Mouse (Mus musculus) CH12.LX (cell line): Measurements from ENCODE around the gene Sprr2j-ps. TPM values are rescaled to one million over a fixed set of nuclear protein-coding genes. Genes with fewer than 3 reads are reported as not detected.

Experiments
- DNase-seq: peaks from one replicate; pipeline ENCODE4 v3.0.0-alpha.2; 2013; ENCODE audit errors: extremely low read depth
- H3K27ac ChIP-seq: 2 replicates; pipeline ENCODE4 v1.5.1; 2012; ENCODE audit warnings: low read depth, mild to moderate bottlenecking, control low read depth, moderate library complexity; ENCODE audit not compliant: insufficient read depth
- H3K27me3 ChIP-seq: replicated peaks from 2 replicates; pipeline ENCODE3; 2012; ENCODE audit warnings: inconsistent platforms
- H3K36me3 ChIP-seq, 2 experiments: replicated peaks in 1 of 2; 2 replicates each; pipeline versions ENCODE3 to v1.6.1; 2012; ENCODE audit warnings: inconsistent platforms in 1 of 2, low read length in 1 of 2, mild to moderate bottlenecking in 1 of 2, mixed read lengths in 1 of 2, moderate library complexity in 1 of 2; ENCODE audit not compliant: control insufficient read depth in 1 of 2, insufficient read depth in 1 of 2
- H3K4me1 ChIP-seq, 2 experiments: 2 replicates each; pipeline ENCODE4 v1.6.1; 2012; ENCODE audit warnings: inconsistent platforms in 1 of 2, moderate library complexity in 1 of 2; ENCODE audit not compliant: insufficient read depth in 2 of 2, control insufficient read depth in 1 of 2
- H3K4me2 ChIP-seq: 2 replicates; pipeline ENCODE4 v1.6.1; 2012; ENCODE audit warnings: low read depth, mild to moderate bottlenecking, control low read depth; ENCODE audit not compliant: poor library complexity, insufficient read depth, severe bottlenecking
- H3K4me3 ChIP-seq, 3 experiments: fragments of 150-350 bp in 1 of 3; sonication (generic) in 1 of 3; replicated peaks in 1 of 3; 2 replicates each; pipeline versions ENCODE3 to v1.5.1; 2011 to 2012; ENCODE audit warnings: low read depth in 2 of 3, low read length in 2 of 3, mild to moderate bottlenecking in 2 of 3, moderate library complexity in 2 of 3, control low read depth in 1 of 3, improper control_type of control experiment in 1 of 3, inconsistent platforms in 1 of 3, mixed read lengths in 1 of 3; ENCODE audit not compliant: poor library complexity in 1 of 3
- H3K79me2 ChIP-seq: replicated peaks from 2 replicates; pipeline ENCODE4 v1.6.1; 2012; ENCODE audit warnings: mild to moderate bottlenecking, moderate library complexity; ENCODE audit not compliant: control insufficient read depth, poor library complexity, insufficient read depth, severe bottlenecking; ENCODE audit errors: extremely low read depth
- H3K9ac ChIP-seq: 2 replicates; pipeline ENCODE4 v1.6.1; 2012; ENCODE audit warnings: low read depth, mild to moderate bottlenecking, control low read depth, moderate library complexity; ENCODE audit not compliant: insufficient read depth
- H3K9me3 ChIP-seq: replicated peaks from 2 replicates; pipeline ENCODE3; 2012; ENCODE audit warnings: low read length, inconsistent platforms, mixed read lengths
- IRF4 ChIP-seq: IDR thresholded peaks from 2 replicates; pipeline ENCODE4 v1.6.1; 2014; ENCODE audit warnings: low read depth, mild to moderate bottlenecking, inconsistent platforms, low read length, improper control_type of control experiment
- JUND ChIP-seq: conservative IDR thresholded peaks from 2 replicates; pipeline ENCODE4 v1.6.1; 2011; ENCODE audit warnings: low read depth, low read length, improper control_type of control experiment
- MAFK ChIP-seq: IDR thresholded peaks from 2 replicates; pipeline ENCODE4 v1.6.1; 2011; ENCODE audit warnings: low read length, improper control_type of control experiment; ENCODE audit not compliant: insufficient replicate concordance
- MAX ChIP-seq: IDR thresholded peaks from 2 replicates; pipeline ENCODE4 v1.6.1; 2011; ENCODE audit warnings: low read length, improper control_type of control experiment
- NELFE ChIP-seq: IDR thresholded peaks from 2 replicates; pipeline ENCODE4 v1.6.1; 2011; ENCODE audit warnings: low read depth, low read length, improper control_type of control experiment
- POLR2A ChIP-seq: IDR thresholded peaks from 2 replicates; pipeline ENCODE4 v1.6.1; 2011; ENCODE audit warnings: low read depth, mild to moderate bottlenecking, improper control_type of control experiment, low read length
- SIN3A ChIP-seq: IDR thresholded peaks from 2 replicates; pipeline ENCODE4 v1.6.1; 2012; ENCODE audit warnings: low read length, improper control_type of control experiment, inconsistent platforms
- SMC3 ChIP-seq: IDR thresholded peaks from 2 replicates; pipeline ENCODE4 v1.6.1; 2011; ENCODE audit warnings: low read depth, low read length, improper control_type of control experiment
- TCF12 ChIP-seq: IDR thresholded peaks from 2 replicates; pipeline ENCODE4 v1.6.1; 2014; ENCODE audit warnings: low read depth, mild to moderate bottlenecking, inconsistent platforms, low read length, improper control_type of control experiment
- UBTF ChIP-seq: IDR thresholded peaks from 2 replicates; pipeline ENCODE4 v1.6.1; 2012; ENCODE audit warnings: low read depth, mild to moderate bottlenecking, inconsistent platforms, low read length, improper control_type of control experiment, moderate library complexity
- ZMIZ1 ChIP-seq: IDR thresholded peaks from 2 replicates; pipeline ENCODE4 v1.6.1; 2012; ENCODE audit warnings: low read depth, mild to moderate bottlenecking, inconsistent platforms, low read length, improper control_type of control experiment
- ZNF384 ChIP-seq: IDR thresholded peaks from 2 replicates; pipeline ENCODE4 v1.6.1; 2012; ENCODE audit warnings: low read depth, low read length, improper control_type of control experiment, inconsistent platforms
- dilution Hi-C: fragments of 300-500 bp; cut with MboI; formaldehyde crosslinking; loops from 2 replicates; pipeline ENCODE4 v1.14.3; 2020; ENCODE audit warnings: low sequenced_read_pairs; ENCODE audit not compliant: extremely low pct_unique_long_range_greater_than_20kb, extremely low pct_ligation_motif_present
- in situ Hi-C: fragments of 300-500 bp; cut with MboI; formaldehyde crosslinking; loops from 3 replicates; pipeline ENCODE4 v1.14.3; 2019; ENCODE audit warnings: low sequenced_read_pairs, low pct_ligation_motif_present, low pct_unique_long_range_greater_than_20kb, mixed read lengths
- polyA plus RNA-seq: library from polyadenylated mRNA; unstranded; fragments of >175 nt; gene quantifications from 2 replicates; pipeline ENCODE4 v1.2.1, GENCODE M21; 2012; ENCODE audit warnings: low read depth; ENCODE audit not compliant: insufficient read length
- total RNA-seq, 2 experiments: library from RNA; depleted of rRNA; stranded (reverse); fragments of 300-350 nt in 1 of 2; fragments of >200 nt in 1 of 2; gene quantifications; 2 replicates each; pipeline ENCODE4 v1.2.3; 2012 to 2014

Gene Sprr2j-ps
- total and polyA plus RNA-seq, 3 experiments: not detected

DNA sequence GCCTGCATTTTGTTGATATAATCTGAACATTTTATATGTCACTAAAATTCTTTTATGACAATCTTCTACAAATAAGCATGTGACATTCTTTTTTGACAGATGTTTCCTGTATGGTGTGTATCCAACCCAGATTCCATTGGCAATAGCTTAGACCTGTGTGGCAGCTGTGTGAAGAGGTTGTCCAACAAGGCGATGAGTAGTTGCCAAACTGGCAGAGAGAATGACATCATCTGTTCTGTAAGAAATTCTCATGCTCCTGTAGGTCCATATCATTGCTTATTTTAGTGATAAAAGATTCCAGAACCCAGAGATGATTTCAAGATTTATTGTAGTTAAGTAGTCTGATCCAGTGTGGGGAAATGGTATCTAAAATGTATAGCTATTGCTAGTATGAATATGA is 48.7 kb downstream of the Sprr2j-ps start:
- Histone ChIP-seq H3K27ac (no peak overlapping the region), H3K9me3 (peaks cover 18% of the 10 kb centered on the region), H3K4me3 (no peak overlapping the region), H3K79me2 (no peaks in the 10 kb centered on the region), H3K27me3 (no peaks in the 10 kb centered on the region), H3K4me2 (no peak overlapping the region), H3K4me1 (no peaks in the 10 kb centered on the region), H3K9ac (no peak overlapping the region), H3K36me3 (no peaks in the 10 kb centered on the region)
- no peak for DNase-seq
- dilution Hi-C loops (no loop called here), in situ Hi-C loops (no loop called here)
- TF ChIP-seq IRF4: no peak
- TF ChIP-seq NELFE: no peak
- no peak for TF ChIP-seq MAFK
- no peak for TF ChIP-seq ZNF384
- no peak for TF ChIP-seq MAX
- TF ChIP-seq SIN3A: no peak
- TF ChIP-seq POLR2A: no peak
- no peak for TF ChIP-seq ZMIZ1

DNA sequence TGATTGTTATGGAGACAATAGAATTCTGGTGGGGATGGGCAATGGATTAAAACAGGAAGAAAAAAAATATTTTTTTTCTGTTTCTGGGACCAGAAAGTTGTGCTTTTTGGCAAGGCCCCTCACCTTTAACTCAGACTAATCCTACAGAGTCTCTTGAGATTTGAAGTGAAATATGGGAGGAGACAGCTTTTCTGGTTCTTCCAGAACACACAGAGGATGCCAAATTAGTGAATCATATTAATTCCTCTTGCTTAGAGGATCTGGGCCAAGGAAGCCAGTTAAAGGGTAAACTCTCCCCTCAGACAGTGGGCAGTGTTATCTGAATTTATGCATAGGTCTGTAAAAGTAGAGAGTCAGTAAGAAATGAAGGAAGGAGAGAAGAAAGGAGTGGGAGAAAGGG is 49.5 kb downstream of the Sprr2j-ps start:
- no peak overlapping the region for H3K27ac ChIP-seq
- no peaks in the 10 kb centered on the region for H3K79me2 ChIP-seq
- no peaks in the 10 kb centered on the region for H3K36me3 ChIP-seq
- no peak overlapping the region for H3K4me3 ChIP-seq
- no peak for DNase-seq
- no peaks in the 10 kb centered on the region for H3K4me1 ChIP-seq
- TF ChIP-seq SMC3: no peak
- no peak for TF ChIP-seq NELFE
- TF ChIP-seq TCF12: no peak
- no peak for TF ChIP-seq UBTF
- no peak for TF ChIP-seq JUND
- TF ChIP-seq, all 38 proteins: peak for 0
- Histone ChIP-seq H3K27me3 (no peaks in the 10 kb centered on the region), H3K4me2 (no peak overlapping the region), H3K9me3 (peaks cover 23% of the 10 kb centered on the region), H3K9ac (no peak overlapping the region)
- in situ Hi-C loops: no loop called here
- dilution Hi-C loops: no loop called here

Other genes with a start within 250 kb of the Sprr2j-ps start
Only the 20 nearest of the 22 such genes appear.
- not detected in 2 replicates for gene Sprr2a1, start 202.3 kb upstream of the Sprr2j-ps start, total RNA-seq (2012; rRNA removed)
- not detected in 2 replicates for gene Sprr2a1, start 202.3 kb upstream of the Sprr2j-ps start, total RNA-seq (2014; rRNA removed)
- gene Sprr2a1, start 202.3 kb upstream of the Sprr2j-ps start, polyA plus RNA-seq: not detected in 2 replicates
- gene Sprr2a2, start 202.2 kb upstream of the Sprr2j-ps start, total RNA-seq (2012; rRNA removed): not detected in 2 replicates
- gene Sprr2a2, start 202.2 kb upstream of the Sprr2j-ps start, total RNA-seq (2014; rRNA removed): not detected in 2 replicates
- not detected in 2 replicates for gene Sprr2a2, start 202.2 kb upstream of the Sprr2j-ps start, polyA plus RNA-seq
- not detected in 2 replicates for gene Sprr2a3, start 132.7 kb upstream of the Sprr2j-ps start, total RNA-seq (2012; rRNA removed)
- not detected in 2 replicates for gene Sprr2a3, start 132.7 kb upstream of the Sprr2j-ps start, total RNA-seq (2014; rRNA removed)
- not detected in 2 replicates for gene Sprr2a3, start 132.7 kb upstream of the Sprr2j-ps start, polyA plus RNA-seq
- gene Sprr2b, start 101.5 kb upstream of the Sprr2j-ps start, total RNA-seq (2012; rRNA removed): not detected in 2 replicates
- not detected in 2 replicates for gene Sprr2b, start 101.5 kb upstream of the Sprr2j-ps start, total RNA-seq (2014; rRNA removed)
- gene Sprr2b, start 101.5 kb upstream of the Sprr2j-ps start, polyA plus RNA-seq: not detected in 2 replicates
- not detected in 2 replicates for gene Sprr2d, start 78.9 kb upstream of the Sprr2j-ps start, total RNA-seq (2012; rRNA removed)
- gene Sprr2d, start 78.9 kb upstream of the Sprr2j-ps start, total RNA-seq (2014; rRNA removed): not detected in 2 replicates
- not detected in 2 replicates for gene Sprr2d, start 78.9 kb upstream of the Sprr2j-ps start, polyA plus RNA-seq
- gene Sprr2e, start 65.9 kb upstream of the Sprr2j-ps start, total RNA-seq (2012; rRNA removed): not detected in 2 replicates
- not detected in 2 replicates for gene Sprr2e, start 65.9 kb upstream of the Sprr2j-ps start, total RNA-seq (2014; rRNA removed)
- not detected in 2 replicates for gene Sprr2e, start 65.9 kb upstream of the Sprr2j-ps start, polyA plus RNA-seq
- not detected in 2 replicates for gene Sprr2f, start 52.9 kb upstream of the Sprr2j-ps start, total RNA-seq (2012; rRNA removed)
- gene Sprr2f, start 52.9 kb upstream of the Sprr2j-ps start, total RNA-seq (2014; rRNA removed): not detected in 2 replicates
- not detected in 2 replicates for gene Sprr2f, start 52.9 kb upstream of the Sprr2j-ps start, polyA plus RNA-seq
- not detected in 2 replicates for gene Sprr2h, start 32.4 kb upstream of the Sprr2j-ps start, total RNA-seq (2012; rRNA removed)
- gene Sprr2h, start 32.4 kb upstream of the Sprr2j-ps start, total RNA-seq (2014; rRNA removed): not detected in 2 replicates
- not detected in 2 replicates for gene Sprr2h, start 32.4 kb upstream of the Sprr2j-ps start, polyA plus RNA-seq
- not detected in 2 replicates for gene Sprr2i, start 10.1 kb upstream of the Sprr2j-ps start, total RNA-seq (2012; rRNA removed)
- not detected in 2 replicates for gene Sprr2i, start 10.1 kb upstream of the Sprr2j-ps start, total RNA-seq (2014; rRNA removed)
- not detected in 2 replicates for gene Sprr2i, start 10.1 kb upstream of the Sprr2j-ps start, polyA plus RNA-seq
- 8.4 and 10.6 TPM in 2 replicates for gene Gm9774, start 11.3 kb downstream of the Sprr2j-ps start, total RNA-seq (2012; rRNA removed)
- 11.9 and 14.0 TPM in 2 replicates for gene Gm9774, start 11.3 kb downstream of the Sprr2j-ps start, total RNA-seq (2014; rRNA removed)
- 87.2 and 105 TPM in 2 replicates for gene Gm9774, start 11.3 kb downstream of the Sprr2j-ps start, polyA plus RNA-seq
- gene Sprr2k, start 14.5 kb downstream of the Sprr2j-ps start, total RNA-seq (2012; rRNA removed): not detected in 2 replicates
- not detected in 2 replicates for gene Sprr2k, start 14.5 kb downstream of the Sprr2j-ps start, total RNA-seq (2014; rRNA removed)
- not detected in 2 replicates for gene Sprr2k, start 14.5 kb downstream of the Sprr2j-ps start, polyA plus RNA-seq
- gene Sprr1b, start 20.7 kb downstream of the Sprr2j-ps start, total RNA-seq (2012; rRNA removed): not detected in 2 replicates
- not detected in 2 replicates for gene Sprr1b, start 20.7 kb downstream of the Sprr2j-ps start, total RNA-seq (2014; rRNA removed)
- not detected in 2 replicates for gene Sprr1b, start 20.7 kb downstream of the Sprr2j-ps start, polyA plus RNA-seq
- not detected in 2 replicates for gene Sprr3, start 40.6 kb downstream of the Sprr2j-ps start, total RNA-seq (2012; rRNA removed)
- gene Sprr3, start 40.6 kb downstream of the Sprr2j-ps start, total RNA-seq (2014; rRNA removed): not detected in 2 replicates
- gene Sprr3, start 40.6 kb downstream of the Sprr2j-ps start, polyA plus RNA-seq: not detected in 2 replicates
- gene Sprr1a, start 67.8 kb downstream of the Sprr2j-ps start, total RNA-seq (2012; rRNA removed): not detected in 2 replicates
- not detected in 2 replicates for gene Sprr1a, start 67.8 kb downstream of the Sprr2j-ps start, total RNA-seq (2014; rRNA removed)
- not detected in 2 replicates for gene Sprr1a, start 67.8 kb downstream of the Sprr2j-ps start, polyA plus RNA-seq
- not detected in 2 replicates for gene Sprr4, start 82.4 kb downstream of the Sprr2j-ps start, total RNA-seq (2012; rRNA removed)
- not detected in 2 replicates for gene Sprr4, start 82.4 kb downstream of the Sprr2j-ps start, total RNA-seq (2014; rRNA removed)
- gene Sprr4, start 82.4 kb downstream of the Sprr2j-ps start, polyA plus RNA-seq: not detected in 2 replicates
- not detected in 2 replicates for gene 2310046K23Rik, start 116.4 kb downstream of the Sprr2j-ps start, total RNA-seq (2012; rRNA removed)
- gene 2310046K23Rik, start 116.4 kb downstream of the Sprr2j-ps start, total RNA-seq (2014; rRNA removed): not detected in 2 replicates
- gene 2310046K23Rik, start 116.4 kb downstream of the Sprr2j-ps start, polyA plus RNA-seq: not detected in 2 replicates
- gene Ivl, start 155.7 kb downstream of the Sprr2j-ps start, total RNA-seq (2012; rRNA removed): 0.04 TPM in 1 of 2 replicates, not detected in the other
- gene Ivl, start 155.7 kb downstream of the Sprr2j-ps start, total RNA-seq (2014; rRNA removed): 0.30 and 0.31 TPM in 2 replicates
- 0.38 and 0.44 TPM in 2 replicates for gene Ivl, start 155.7 kb downstream of the Sprr2j-ps start, polyA plus RNA-seq
- gene Smcp, start 170.9 kb downstream of the Sprr2j-ps start, total RNA-seq (2012; rRNA removed): not detected in 2 replicates
- not detected in 2 replicates for gene Smcp, start 170.9 kb downstream of the Sprr2j-ps start, total RNA-seq (2014; rRNA removed)
- not detected in 2 replicates for gene Smcp, start 170.9 kb downstream of the Sprr2j-ps start, polyA plus RNA-seq
- gene 2210017I01Rik, start 189.4 kb downstream of the Sprr2j-ps start, total RNA-seq (2012; rRNA removed): not detected in 2 replicates
- not detected in 2 replicates for gene 2210017I01Rik, start 189.4 kb downstream of the Sprr2j-ps start, total RNA-seq (2014; rRNA removed)
- gene 2210017I01Rik, start 189.4 kb downstream of the Sprr2j-ps start, polyA plus RNA-seq: not detected in 2 replicates
- not detected in 2 replicates for gene Lce6a, start 203.6 kb downstream of the Sprr2j-ps start, total RNA-seq (2012; rRNA removed)
- not detected in 2 replicates for gene Lce6a, start 203.6 kb downstream of the Sprr2j-ps start, total RNA-seq (2014; rRNA removed)
- gene Lce6a, start 203.6 kb downstream of the Sprr2j-ps start, polyA plus RNA-seq: not detected in 2 replicates